Mouse (Mus musculus) urinary bladder, adult 2 months (tissue): ENCODE data around the gene Mapk9. TPM values are rescaled to one million over a fixed set of nuclear protein-coding genes. Genes with fewer than 3 reads are reported as not detected.
A peak's percentile ranks its signal among the peaks of the same experiment; 100 is the strongest.

Experiments
- DNase-seq: peaks from one replicate; pipeline ENCODE4 v3.0.0; 2022; ENCODE audit warnings: low spot score
- polyA plus RNA-seq: library from polyadenylated mRNA; depleted of rRNA; stranded (reverse); fragments of >200 nt; gene quantifications from 2 replicates; pipeline ENCODE4 v1.2.3, GENCODE M21; 2012; rRNA removed

Mapk9 gene
- polyA plus RNA-seq, 1 experiment, result 37.6 TPM

- no peak for DNase-seq
Observed at GRCm38 (mm10) chr11:49893806-49894205, 47.3 kb downstream of the Mapk9 start.

- no peak for DNase-seq
Observed at GRCm38 (mm10) chr11:49895966-49896590, 49.5 kb downstream of the Mapk9 start.

- no peak for DNase-seq
Observed at GRCm38 (mm10) chr11:49900043-49900442, 53.5 kb downstream of the Mapk9 start.

- no peak for DNase-seq
Observed at GRCm38 (mm10) chr11:49900962-49901658, 54.6 kb downstream of the Mapk9 start.

GRCm38 (mm10) chr11:49901659-49902458 is 55.3 kb downstream of the Mapk9 start, which contains the start of gene Rasgef1c:
Gene Rasgef1c, plus strand, starts transcription at chr11:49901835.
- DNase-seq, result peak; percentile 58

GRCm38 (mm10) chr11:49903333-49903732 is 56.8 kb downstream of the Mapk9 start:
- peak; percentile 36 for DNase-seq

- no peak for DNase-seq
Observed at GRCm38 (mm10) chr11:49918521-49919180, 72.1 kb downstream of the Mapk9 start.

- no peak for DNase-seq
Observed at GRCm38 (mm10) chr11:49919304-49919703, 72.8 kb downstream of the Mapk9 start.

GRCm38 (mm10) chr11:49923539-49923938 is 77.0 kb downstream of the Mapk9 start:
- DNase-seq, result no peak

- DNase-seq, result no peak
Observed at GRCm38 (mm10) chr11:49926183-49926582, 79.6 kb downstream of the Mapk9 start.

- no peak for DNase-seq
Observed at GRCm38 (mm10) chr11:49927169-49927568, 80.6 kb downstream of the Mapk9 start.

GRCm38 (mm10) chr11:49927670-49928069 is 81.1 kb downstream of the Mapk9 start:
- DNase-seq, result no peak

- no peak for DNase-seq
Observed at GRCm38 (mm10) chr11:49931037-49931625, 84.6 kb downstream of the Mapk9 start.

GRCm38 (mm10) chr11:49931853-49932252 is 85.3 kb downstream of the Mapk9 start:
- no peak for DNase-seq

GRCm38 (mm10) chr11:49933811-49934210 is 87.3 kb downstream of the Mapk9 start:
- no peak for DNase-seq

GRCm38 (mm10) chr11:49934322-49934721 is 87.8 kb downstream of the Mapk9 start:
- DNase-seq, result no peak

Other genes with a start within 250 kb of the Mapk9 start
- 4.2 and 6.3 TPM in 2 replicates for gene Flt4, start 237.5 kb upstream of the Mapk9 start, polyA plus RNA-seq
- gene Scgb3a1, start 183.1 kb upstream of the Mapk9 start, polyA plus RNA-seq, result 0.19 and 0.26 TPM in 2 replicates
- 27.7 and 29.9 TPM in 2 replicates for gene Cnot6, start 134.0 kb upstream of the Mapk9 start, polyA plus RNA-seq
- 11.3 and 13.6 TPM in 2 replicates for gene Gfpt2, start 52.6 kb upstream of the Mapk9 start, polyA plus RNA-seq
- gene Rasgef1c, start 55.1 kb downstream of the Mapk9 start, polyA plus RNA-seq, result 2.0 and 2.5 TPM in 2 replicates
- gene Rnf130, start 178.6 kb downstream of the Mapk9 start, polyA plus RNA-seq, result 64.3 and 69.6 TPM in 2 replicates